Mouse (Mus musculus) cerebellum, adult 11 months (tissue): ENCODE results near the gene Rassf5.
A peak's percentile ranks its signal among the peaks of the same experiment; 100 is the strongest.
"Not testable (repeated sequence)": the region's sequence is repeated elsewhere in the genome, so short reads cannot be mapped to it uniquely, and the experiment has no call there.

Experiments used
- DNase-seq: peaks from one replicate; pipeline ENCODE4 v3.0.0; 2022

The Rassf5 gene

GRCm38 (mm10) chr1:131175819-131176218 lies 69.2 kb downstream of the Rassf5 start:
- no peak for DNase-seq

- DNase-seq: no peak
Observed at GRCm38 (mm10) chr1:131175189-131175588, 69.9 kb downstream of the Rassf5 start.

- no peak for DNase-seq
Observed at GRCm38 (mm10) chr1:131174299-131174861, 70.7 kb downstream of the Rassf5 start.

GRCm38 (mm10) chr1:131173809-131174208 lies 71.2 kb downstream of the Rassf5 start:
- DNase-seq: no peak

DNA sequence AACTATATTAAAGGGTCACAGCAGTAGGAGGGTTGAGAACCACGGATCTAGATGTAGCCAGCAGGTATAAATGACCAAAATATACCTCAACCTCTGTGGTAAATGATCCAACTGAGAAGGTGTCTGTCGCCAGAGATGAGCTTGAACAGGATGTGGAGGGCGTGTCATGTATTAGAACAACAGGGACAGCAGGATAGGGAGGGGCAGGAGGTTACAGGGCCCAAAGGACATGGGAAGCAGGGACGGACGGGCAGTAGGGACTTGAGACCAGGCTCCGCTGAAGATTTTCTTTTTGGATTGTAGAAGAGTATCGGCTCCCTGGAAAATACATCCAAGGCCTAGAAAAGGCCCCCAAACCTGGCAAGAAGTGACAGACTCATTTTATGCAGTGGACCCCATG lies 72.1 kb downstream of the Rassf5 start:
- DNase-seq: no peak

GRCm38 (mm10) chr1:131167612-131168011 lies 77.4 kb downstream of the Rassf5 start:
- no peak for DNase-seq

- DNase-seq: no peak
Observed at GRCm38 (mm10) chr1:131164427-131164826, 80.6 kb downstream of the Rassf5 start.

DNA sequence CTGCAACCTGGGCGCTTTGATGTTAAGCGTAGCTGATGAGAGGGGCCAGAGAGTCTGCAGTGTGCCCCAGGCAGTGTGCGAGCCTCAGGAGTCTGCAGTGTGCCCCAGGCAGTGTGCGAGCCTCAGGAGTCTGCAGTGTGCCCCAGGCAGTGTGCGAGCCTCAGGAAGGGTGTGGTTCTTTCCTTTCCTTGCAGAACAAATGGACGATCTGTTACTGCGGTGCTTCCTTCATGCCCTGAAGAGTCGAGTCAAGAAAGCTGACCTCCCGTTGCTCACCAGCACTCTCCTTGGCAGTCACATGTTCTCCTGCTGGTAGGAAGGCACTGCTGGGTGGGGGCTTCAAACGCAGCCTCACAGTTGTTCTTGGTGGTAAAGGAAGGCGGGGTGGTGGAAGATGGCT lies 84.0 kb downstream of the Rassf5 start:
- no peak for DNase-seq

DNA sequence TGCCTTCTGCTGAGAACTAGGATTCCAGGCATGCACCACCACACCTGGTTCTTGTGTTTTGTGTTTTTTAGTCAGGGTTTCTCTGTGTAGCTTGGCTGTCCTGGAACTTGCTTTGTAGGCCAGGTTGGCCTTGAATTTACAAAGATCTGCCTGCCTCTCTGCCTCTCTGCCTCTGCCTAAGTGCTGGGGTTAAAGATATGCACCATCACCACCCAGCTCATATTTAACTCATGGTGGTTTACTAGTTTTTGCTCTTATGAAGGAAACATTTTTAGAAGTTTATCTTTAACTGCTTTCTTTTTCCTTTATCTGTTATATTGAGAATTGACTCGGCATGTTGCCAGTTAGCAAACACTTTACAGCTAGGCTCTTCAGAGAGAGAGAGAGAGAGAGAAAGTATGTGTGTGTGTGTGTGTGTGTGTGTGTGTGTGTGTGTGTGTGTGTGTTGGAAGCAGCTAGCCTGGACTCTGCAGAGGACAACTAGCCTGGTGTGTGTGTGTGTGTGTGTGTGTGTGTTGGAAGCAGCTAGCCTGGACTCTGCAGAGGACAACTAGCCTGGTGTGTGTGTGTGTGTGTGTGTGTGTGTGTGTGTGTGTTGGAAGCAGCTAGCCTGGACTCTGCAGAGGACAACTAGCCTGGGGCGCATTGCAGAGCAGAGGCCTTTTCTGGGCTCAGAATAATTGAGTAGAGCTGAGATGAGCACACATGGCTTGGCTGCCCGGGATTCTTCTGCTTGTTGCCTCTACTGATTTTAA lies 85.3 kb downstream of the Rassf5 start:
- not testable (repeated sequence) for DNase-seq

DNA sequence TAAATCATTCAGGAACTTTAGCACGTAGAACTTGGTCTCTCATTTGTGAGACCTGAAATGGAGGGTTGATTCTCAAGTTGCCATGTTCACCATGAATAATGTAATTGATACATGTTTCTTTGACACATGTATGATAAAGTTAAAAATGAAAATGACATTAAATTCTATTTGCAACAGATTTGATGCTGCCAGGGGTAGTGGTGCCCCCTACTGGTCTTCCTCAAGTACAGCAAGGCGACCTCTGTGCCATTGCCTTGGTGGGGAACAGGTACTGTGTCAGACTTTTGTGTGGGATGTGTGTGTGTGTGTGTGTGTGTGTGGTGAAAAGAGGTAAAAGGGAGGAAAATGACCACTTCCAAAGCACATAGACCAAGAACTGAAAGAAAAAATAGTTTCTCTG lies 89.6 kb downstream of the Rassf5 start:
- no peak for DNase-seq

- peak; percentile 87 for DNase-seq
Observed at GRCm38 (mm10) chr1:131153018-131153629, 91.9 kb downstream of the Rassf5 start, which contains the start of gene Eif2d. Gene Eif2d, plus strand, starts transcription at chr1:131153181.

DNA sequence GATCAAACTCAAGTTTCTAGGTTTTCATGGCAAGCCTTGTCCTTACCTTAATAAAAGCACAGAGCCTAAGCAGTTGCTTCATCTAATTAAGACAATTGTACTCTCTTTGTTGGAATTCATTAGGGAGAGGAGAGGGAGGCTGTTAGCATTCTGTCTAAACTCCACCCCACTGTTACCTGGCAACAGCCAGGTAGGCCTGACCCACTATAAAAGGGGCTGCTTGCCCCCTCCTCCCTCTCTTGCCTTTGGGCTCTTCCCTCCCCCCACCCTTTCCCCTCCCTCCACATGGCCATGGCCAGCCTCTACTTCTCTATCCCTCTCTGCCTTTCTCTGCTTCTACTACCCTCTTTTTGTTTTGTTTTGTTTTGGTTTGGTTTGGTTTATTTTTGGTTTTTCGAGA lies 95.6 kb downstream of the Rassf5 start:
- no peak for DNase-seq

- no peak for DNase-seq
Observed at GRCm38 (mm10) chr1:131146181-131146614, 98.9 kb downstream of the Rassf5 start.

GRCm38 (mm10) chr1:131145222-131145621 lies 99.8 kb downstream of the Rassf5 start:
- DNase-seq: not testable (repeated sequence)

GRCm38 (mm10) chr1:131142472-131142871 lies 102.6 kb downstream of the Rassf5 start:
- no peak for DNase-seq

- no peak for DNase-seq
Observed at GRCm38 (mm10) chr1:131141449-131141848, 103.6 kb downstream of the Rassf5 start.

DNA sequence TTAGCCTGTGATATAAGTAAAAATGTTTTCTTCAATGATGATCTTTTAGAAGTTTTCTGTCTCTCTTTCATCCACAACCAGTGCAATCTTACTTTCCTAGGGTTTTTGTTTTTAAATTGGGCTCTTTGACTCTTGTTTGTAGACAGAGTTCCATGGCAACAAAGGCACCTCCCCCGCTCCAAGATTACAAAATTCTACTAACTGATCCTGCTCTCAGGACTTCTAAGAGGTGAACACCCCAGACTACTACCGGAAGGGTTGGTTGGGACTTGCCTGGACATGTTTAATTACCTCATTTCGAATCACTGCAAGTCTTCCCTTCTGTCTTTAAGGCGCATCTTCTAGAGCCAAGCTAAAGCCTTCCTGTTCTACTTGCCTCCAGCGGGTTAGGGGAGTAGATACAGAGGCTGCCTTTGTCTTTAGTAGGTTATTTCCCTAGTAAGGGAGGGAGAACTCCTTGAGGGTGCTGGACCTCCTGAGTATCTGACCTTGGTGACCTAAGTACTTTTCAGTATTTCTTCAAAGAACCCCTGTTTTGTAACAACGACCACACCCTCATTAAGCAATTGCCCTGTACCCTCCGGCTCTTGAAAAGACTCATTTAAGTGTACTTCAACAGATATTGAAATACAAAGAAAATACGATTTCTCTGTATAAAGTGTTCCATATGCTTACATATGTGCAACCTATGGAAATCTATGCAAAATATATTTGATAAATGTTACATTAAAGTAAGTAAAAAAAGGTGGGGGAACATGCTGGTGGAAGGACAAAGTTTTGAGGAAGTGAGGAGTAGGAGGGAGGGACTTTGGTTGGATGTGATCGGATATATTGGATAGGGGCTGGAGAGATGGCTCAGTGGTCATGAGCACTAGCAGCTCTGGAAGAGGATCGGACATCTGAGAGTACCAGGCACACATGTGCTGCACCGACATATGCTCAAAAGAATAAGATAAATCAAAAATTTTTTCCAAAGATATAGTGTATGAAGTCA lies 105.7 kb downstream of the Rassf5 start:
- DNase-seq: no peak

DNA sequence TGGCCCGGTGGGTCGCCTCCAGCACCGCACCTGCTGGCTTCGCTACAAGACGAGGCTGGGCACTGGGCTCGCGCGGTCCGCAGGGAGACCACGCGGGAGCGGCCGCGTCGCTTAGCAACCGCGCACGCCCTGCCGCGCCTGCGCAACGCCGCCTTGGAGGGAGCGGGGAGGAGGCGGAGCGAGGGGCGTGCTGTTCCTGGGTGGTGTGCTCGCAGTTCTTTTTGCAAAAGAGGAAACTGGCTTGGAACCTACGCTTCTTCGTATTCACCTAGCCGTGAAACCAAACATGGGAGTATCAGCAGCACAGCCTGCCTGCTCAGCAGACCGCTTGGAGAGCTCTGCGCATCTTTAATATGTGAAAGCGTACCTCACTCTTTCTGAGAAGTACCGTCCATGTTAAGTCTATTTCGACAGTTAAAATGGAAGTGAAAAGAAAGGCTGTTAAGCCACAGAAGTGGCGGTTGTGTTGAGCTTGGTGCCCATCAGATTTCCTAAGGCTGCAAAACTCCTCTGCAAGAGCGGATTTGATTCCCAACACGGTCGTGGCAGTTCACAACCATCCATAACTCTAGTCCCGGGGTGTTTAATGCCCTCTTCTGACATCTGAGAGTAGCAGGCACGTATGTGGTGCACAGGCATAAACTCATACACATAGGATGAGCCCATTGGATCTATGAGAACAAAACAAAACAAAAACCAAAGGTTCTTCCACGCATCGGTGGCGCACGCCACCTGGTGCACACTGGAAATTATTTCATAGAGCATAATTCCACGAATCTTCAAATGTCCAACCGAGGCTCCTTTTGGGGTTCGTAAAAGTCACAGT lies 106.7 kb downstream of the Rassf5 start, which contains the start of gene Dyrk3:
Dyrk3 (minus strand) TSS at position 150 of the 826 bp plus-strand sequence.
- peak; percentile 83 for DNase-seq

DNA sequence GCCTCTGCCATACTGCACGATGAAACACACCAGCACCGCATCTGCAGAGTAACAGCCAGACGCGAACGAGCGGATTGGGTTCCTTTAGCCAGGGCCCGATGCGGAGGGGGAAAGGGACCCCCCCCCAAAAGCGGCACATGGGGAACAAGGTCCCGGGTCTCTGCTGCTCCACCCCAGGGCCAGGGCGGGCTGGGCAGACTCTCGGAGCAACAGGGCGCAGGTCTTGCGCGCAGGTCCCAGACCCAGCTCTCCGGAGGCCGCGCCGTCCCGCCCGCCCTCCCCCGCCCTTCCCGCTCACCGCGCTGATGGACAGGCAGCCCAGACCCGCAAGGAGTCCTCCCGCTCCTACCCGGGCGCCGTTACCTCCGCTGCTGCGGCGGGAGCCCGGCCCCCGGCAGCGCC lies 107.3 kb downstream of the Rassf5 start:
- DNase-seq: no peak

DNA sequence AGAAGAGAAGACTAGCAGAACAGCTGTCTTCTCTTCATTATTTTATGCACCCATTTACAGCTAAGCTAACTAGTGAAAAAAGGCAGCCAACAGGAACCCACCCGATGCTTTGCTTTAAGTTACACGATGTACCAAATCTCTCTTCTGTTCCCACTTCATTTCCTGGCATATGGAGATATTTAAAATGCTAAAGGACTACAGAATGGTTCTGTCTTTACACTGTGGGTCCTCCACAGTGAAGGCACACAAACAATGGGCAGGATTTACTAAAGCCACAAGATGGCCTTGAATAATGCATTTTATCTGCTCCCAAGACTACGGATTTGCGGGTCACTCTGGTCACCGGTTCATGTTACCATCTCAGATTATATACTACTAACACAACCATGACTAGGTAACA lies 107.9 kb downstream of the Rassf5 start:
- no peak for DNase-seq

DNA sequence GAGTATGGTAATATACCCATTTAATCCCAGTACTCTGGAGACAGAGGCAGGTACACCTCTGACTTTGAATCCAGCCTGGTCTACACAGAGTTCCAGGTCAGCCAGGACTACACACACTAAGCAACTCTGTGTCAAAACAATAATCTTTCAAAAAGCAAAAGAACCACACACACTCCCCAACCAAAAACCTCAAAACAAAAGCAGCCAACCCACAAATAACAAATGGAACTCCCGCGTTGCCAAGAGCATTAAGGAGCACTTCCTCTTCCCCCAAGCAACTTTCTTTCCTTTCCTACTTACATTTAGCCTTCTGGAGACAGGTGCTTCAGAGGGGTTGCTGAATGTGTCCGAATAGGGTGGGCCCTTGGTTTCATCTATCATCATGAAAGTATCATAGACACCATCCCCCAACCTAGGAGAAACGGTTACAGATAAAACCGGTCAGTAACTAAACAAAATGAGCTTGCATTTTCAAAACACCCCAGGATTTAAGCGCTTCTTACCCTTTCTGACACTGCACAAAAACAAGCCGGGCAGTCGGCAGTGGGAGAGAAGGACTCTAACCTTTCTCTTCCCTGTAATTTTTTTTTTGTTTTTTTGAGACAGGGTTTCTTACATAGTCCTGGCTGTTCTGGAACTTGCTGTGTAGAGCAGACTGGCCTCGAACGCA lies 109.0 kb downstream of the Rassf5 start:
- DNase-seq: no peak
